Mouse (Mus musculus): ENCODE data around the gene Nfkb1.

- TF ChIP-seq CTCF (IDR thresholded peaks at IDR 0.05; ENCODE audit: control insufficient read depth, insufficient read depth, insufficient read length) (no peak), USF1 (IDR thresholded peaks at IDR 0.05; ENCODE audit: low read depth) (no peak)
These were observed 56.3 kb downstream of the Nfkb1 start for GRCm38 (mm10) chr3:135635030-135635429.

Measured in C2C12 (cell line).